Mouse (Mus musculus) neural tube, embryonic 13.5 days (tissue): ENCODE measurements around the gene Pagr1a. TPM values are rescaled to one million over a fixed set of nuclear protein-coding genes. Genes with fewer than 3 reads are reported as not detected.
A peak's percentile ranks its signal among the peaks of the same experiment; 100 is the strongest.

Source experiments
- ATAC-seq: fragments of 200-750 bp; cut with Nextera tagmentation; 2 replicates; pipeline ENCODE4 v1.8.0; 2017; ENCODE audit warnings: low read depth, mild to moderate bottlenecking, moderate TSS enrichment, moderate library complexity
- H3K27ac ChIP-seq: fragments of 300-500 bp; sonication (generic); replicated peaks from 2 replicates; pipeline ENCODE4 v1.5.1; 2015; ENCODE audit warnings: moderate library complexity, mild to moderate bottlenecking, inconsistent platforms
- H3K27me3 ChIP-seq: fragments of 300-500 bp; sonication (generic); 2 replicates; pipeline ENCODE4 v1.6.1; 2015; ENCODE audit warnings: mild to moderate bottlenecking, inconsistent platforms
- H3K36me3 ChIP-seq: fragments of 300-500 bp; sonication (generic); 2 replicates; pipeline ENCODE4 v1.6.1; 2015; ENCODE audit warnings: mild to moderate bottlenecking, inconsistent platforms
- H3K4me1 ChIP-seq: fragments of 300-500 bp; sonication (generic); replicated peaks from 2 replicates; pipeline ENCODE4 v1.6.1; 2015; ENCODE audit warnings: inconsistent platforms
- H3K4me2 ChIP-seq: fragments of 300-500 bp; sonication (generic); 2 replicates; pipeline ENCODE4 v1.6.1; 2015; ENCODE audit warnings: inconsistent platforms, mild to moderate bottlenecking, moderate library complexity
- H3K4me3 ChIP-seq: fragments of 300-500 bp; sonication (generic); 2 replicates; pipeline ENCODE4 v1.5.1; 2015; ENCODE audit warnings: mild to moderate bottlenecking, inconsistent platforms
- H3K9ac ChIP-seq: fragments of 300-500 bp; sonication (generic); 2 replicates; pipeline ENCODE4 v1.6.1; 2015; ENCODE audit warnings: moderate library complexity, mild to moderate bottlenecking, inconsistent platforms
- H3K9me3 ChIP-seq: fragments of 300-500 bp; sonication (generic); 2 replicates; pipeline ENCODE4 v1.6.1; 2016; ENCODE audit warnings: inconsistent platforms
- WGBS: fragments of 180-500 bp; shearing (Covaris S2); methylation state at CpG from one replicate; pipeline ENCODE4 v1.1.7; 2015; 5-methylcytosine and 5-hydroxymethylcytosine counted together
- polyA plus RNA-seq: library from polyadenylated mRNA; unstranded; fragments of >200 nt; fragmentation: Nextera tagmentation; extraction: Ambion mirVana; gene quantifications from 2 replicates; pipeline ENCODE4 v1.2.1, GENCODE M21; 2015

Pagr1a gene
- polyA plus RNA-seq, 1 experiment from 2014 or later: 50.4 TPM

GRCm38 (mm10) chr7:127018416-127019305, 1.5 kb upstream of the Pagr1a start:
- Histone ChIP-seq H3K9me3 (no peaks in the 10 kb centered on the region), H3K27ac (no peak overlapping the region), H3K27me3 (no peaks in the 10 kb centered on the region), H3K4me3 (no peak overlapping the region), H3K9ac (peak overlapping the region; percentile 82), H3K4me1 (peaks cover 89% of the 10 kb centered on the region), H3K36me3 (peaks cover 40% of the 10 kb centered on the region), H3K4me2 (peak overlapping the region; percentile 71)
- WGBS: 89% methylated on average over 15 of the region's 15 CpGs
- no peak for ATAC-seq

GRCm38 (mm10) chr7:127017950-127018345, 796 bp upstream of the Pagr1a start:
- H3K9ac ChIP-seq: peak overlapping the region; percentile 82
- 67% methylated on average over 6 of the region's 6 CpGs for WGBS

GRCm38 (mm10) chr7:127016486-127016938, 640 bp downstream of the Pagr1a start:
- H3K36me3 ChIP-seq: peaks cover 35% of the 10 kb centered on the region

More at GRCm38 (mm10) chr7:127017950-127018345, 796 bp upstream of the Pagr1a start:
- Histone ChIP-seq H3K27ac (peak overlapping the region; percentile 97), H3K4me1 (peaks cover 86% of the 10 kb centered on the region), H3K27me3 (no peaks in the 10 kb centered on the region), H3K36me3 (peaks cover 40% of the 10 kb centered on the region), H3K9me3 (no peaks in the 10 kb centered on the region), H3K4me3 (no peak overlapping the region), H3K4me2 (peak overlapping the region; percentile 26; the same call in 1 of the 2 replicates)
- ATAC-seq: no peak

GRCm38 (mm10) chr7:127016481-127016485, 869 bp downstream of the Pagr1a start, which contains the start of gene Pagr1b:
Gene Pagr1b, minus strand, starts transcription at chr7:127016484.
- no peak for ATAC-seq
- Histone ChIP-seq H3K4me1 (peaks cover 69% of the 10 kb centered on the region), H3K4me2 (peak within 1 kb of the TSS; percentile 92)

More at GRCm38 (mm10) chr7:127016486-127016938, 640 bp downstream of the Pagr1a start:
- H3K4me1 ChIP-seq: peaks cover 72% of the 10 kb centered on the region
- peak; percentile 48 for ATAC-seq
- H3K27ac ChIP-seq: peak overlapping the region; percentile 97
- peak overlapping the region; percentile 92 for H3K4me2 ChIP-seq
- H3K9me3 ChIP-seq: no peaks in the 10 kb centered on the region
- H3K27me3 ChIP-seq: no peaks in the 10 kb centered on the region
- WGBS: 0% methylated on average over 22 of the region's 22 CpGs
- peak overlapping the region; percentile 79 for H3K4me3 ChIP-seq
- H3K9ac ChIP-seq: peak overlapping the region; percentile 96

GRCm38 (mm10) chr7:127016081-127016480, 1.1 kb downstream of the Pagr1a start:
- Histone ChIP-seq H3K27ac (peak overlapping the region; percentile 97), H3K36me3 (peaks cover 35% of the 10 kb centered on the region), H3K9me3 (no peaks in the 10 kb centered on the region), H3K4me1 (peaks cover 67% of the 10 kb centered on the region), H3K4me3 (peak overlapping the region; percentile 79), H3K4me2 (peak overlapping the region; percentile 92), H3K27me3 (no peaks in the 10 kb centered on the region), H3K9ac (peak overlapping the region; percentile 96)
- WGBS: 1% methylated on average over 10 of the region's 10 CpGs
- peak; percentile 14; the same call in 1 of the 2 replicates for ATAC-seq

More at GRCm38 (mm10) chr7:127016481-127016485, 869 bp downstream of the Pagr1a start, which contains the start of gene Pagr1b:
- H3K27ac ChIP-seq: peak within 1 kb of the TSS; percentile 97
- H3K27me3 ChIP-seq: no peaks in the 10 kb centered on the region
- peak within 1 kb of the TSS; percentile 79 for H3K4me3 ChIP-seq
- H3K9me3 ChIP-seq: no peaks in the 10 kb centered on the region
- H3K36me3 ChIP-seq: peaks cover 35% of the 10 kb centered on the region
- peak within 1 kb of the TSS; percentile 96 for H3K9ac ChIP-seq

GRCm38 (mm10) chr7:127014993-127015392, 2.2 kb downstream of the Pagr1a start:
- peaks cover 57% of the 10 kb centered on the region for H3K4me1 ChIP-seq

GRCm38 (mm10) chr7:127014320-127014719, 2.8 kb downstream of the Pagr1a start, which contains the start of gene Mvp:
Gene Mvp, minus strand, starts transcription at chr7:127014621.
- Histone ChIP-seq H3K4me2 (peak within 1 kb of the TSS; percentile 92), H3K9me3 (no peaks in the 10 kb centered on the region), H3K9ac (peak within 1 kb of the TSS; percentile 52), H3K27ac (no peak within 1 kb of the TSS), H3K4me3 (peak within 1 kb of the TSS; percentile 79), H3K27me3 (no peaks in the 10 kb centered on the region), H3K4me1 (peaks cover 50% of the 10 kb centered on the region), H3K36me3 (peaks cover 38% of the 10 kb centered on the region)
- ATAC-seq: no peak
- WGBS: 63% methylated on average over 11 of the region's 11 CpGs

More at GRCm38 (mm10) chr7:127014993-127015392, 2.2 kb downstream of the Pagr1a start:
- peak overlapping the region; percentile 92 for H3K4me2 ChIP-seq
- peak overlapping the region; percentile 79 for H3K4me3 ChIP-seq
- no peak for ATAC-seq
- peaks cover 38% of the 10 kb centered on the region for H3K36me3 ChIP-seq
- 0 out of 2 replicates have a peak overlapping the region, but pooled peaks have one; percentile 12 for H3K9ac ChIP-seq
- no peaks in the 10 kb centered on the region for H3K27me3 ChIP-seq
- H3K9me3 ChIP-seq: no peaks in the 10 kb centered on the region
- 98% methylated on average over 12 of the region's 12 CpGs for WGBS
- no peak overlapping the region for H3K27ac ChIP-seq

GRCm38 (mm10) chr7:127013385-127013784, 3.8 kb downstream of the Pagr1a start:
- Histone ChIP-seq H3K36me3 (peaks cover 38% of the 10 kb centered on the region), H3K4me1 (peaks cover 50% of the 10 kb centered on the region), H3K4me3 (no peak overlapping the region), H3K27ac (no peak overlapping the region), H3K9ac (no peak overlapping the region), H3K4me2 (no peak overlapping the region; the same call in 1 of the 2 replicates), H3K9me3 (no peaks in the 10 kb centered on the region), H3K27me3 (no peaks in the 10 kb centered on the region)
- 95% methylated on average over 6 of the region's 6 CpGs for WGBS
- no peak for ATAC-seq

- ATAC-seq: no peak
- Histone ChIP-seq H3K4me3 (no peak overlapping the region), H3K9me3 (no peaks in the 10 kb centered on the region), H3K4me2 (no peak overlapping the region), H3K9ac (no peak overlapping the region), H3K27me3 (no peaks in the 10 kb centered on the region), H3K4me1 (peaks cover 49% of the 10 kb centered on the region), H3K27ac (no peak overlapping the region), H3K36me3 (peaks cover 38% of the 10 kb centered on the region)
- WGBS: 96% methylated on average over 10 of the region's 10 CpGs
These were observed 4.3 kb downstream of the Pagr1a start for GRCm38 (mm10) chr7:127012845-127013244.

GRCm38 (mm10) chr7:127012374-127012773, 4.8 kb downstream of the Pagr1a start:
- 89% methylated on average over 6 of the region's 6 CpGs for WGBS
- no peak overlapping the region for H3K9ac ChIP-seq
- ATAC-seq: no peak

GRCm38 (mm10) chr7:127011717-127012116, 5.4 kb downstream of the Pagr1a start:
- Histone ChIP-seq H3K4me2 (no peak overlapping the region), H3K4me1 (peaks cover 43% of the 10 kb centered on the region), H3K36me3 (peaks cover 38% of the 10 kb centered on the region), H3K4me3 (no peak overlapping the region), H3K27ac (no peak overlapping the region), H3K9ac (no peak overlapping the region), H3K9me3 (no peaks in the 10 kb centered on the region), H3K27me3 (no peaks in the 10 kb centered on the region)
- no peak for ATAC-seq
- 73% methylated on average over 2 of the region's 2 CpGs for WGBS

More at GRCm38 (mm10) chr7:127012374-127012773, 4.8 kb downstream of the Pagr1a start:
- Histone ChIP-seq H3K27ac (no peak overlapping the region), H3K9me3 (no peaks in the 10 kb centered on the region), H3K4me1 (peaks cover 44% of the 10 kb centered on the region), H3K4me2 (no peak overlapping the region), H3K27me3 (no peaks in the 10 kb centered on the region), H3K36me3 (peaks cover 38% of the 10 kb centered on the region), H3K4me3 (no peak overlapping the region)

- no peak overlapping the region for H3K27ac ChIP-seq
- H3K4me1 ChIP-seq: peaks cover 40% of the 10 kb centered on the region
- H3K27me3 ChIP-seq: no peaks in the 10 kb centered on the region
- H3K4me3 ChIP-seq: no peak overlapping the region
- H3K9ac ChIP-seq: no peak overlapping the region
- 79% methylated on average over 2 of the region's 2 CpGs for WGBS
- peaks cover 38% of the 10 kb centered on the region for H3K36me3 ChIP-seq
- no peak for ATAC-seq
- H3K9me3 ChIP-seq: no peaks in the 10 kb centered on the region
- H3K4me2 ChIP-seq: no peak overlapping the region
These were observed 6.1 kb downstream of the Pagr1a start for GRCm38 (mm10) chr7:127011051-127011450.
